Mouse (Mus musculus): ENCODE measurements around the gene Podn. TPM values are rescaled to one million over a fixed set of nuclear protein-coding genes. Genes with fewer than 3 reads are reported as not detected.

Gene Podn
- polyA plus RNA-seq, 1 experiment, result 5.2 TPM

- Histone ChIP-seq H3K27ac (ENCODE audit: control insufficient read depth, insufficient read depth, low read depth, low read length, poor library complexity) (no peak overlapping the region), H3K4me1 (ENCODE audit: control insufficient read depth, insufficient read depth, low read length) (no peaks in the 10 kb centered on the region), H3K4me3 (replicated peaks; ENCODE audit: control insufficient read depth, low read depth, low read length) (no peak overlapping the region)
- TF ChIP-seq CTCF (IDR thresholded peaks at IDR 0.05; ENCODE audit: control insufficient read depth, insufficient read depth, low read length), result no peak
- TF ChIP-seq POLR2A (IDR thresholded peaks at IDR 0.05; ENCODE audit: borderline replicate concordance, control insufficient read depth, low read depth, low read length), result no peak
- 72% methylated on average over 5 of the region's 5 CpGs for WGBS
Observed at GRCm38 (mm10) chr4:107985812-107986211, 110.4 kb downstream of the Podn start.

- 52% methylated on average over 7 of the region's 7 CpGs for WGBS
- no peaks in the 10 kb centered on the region for H3K4me1 ChIP-seq (ENCODE audit: control insufficient read depth, insufficient read depth, low read length)
- H3K27ac ChIP-seq (ENCODE audit: control insufficient read depth, insufficient read depth, low read depth, low read length, poor library complexity), result no peak overlapping the region
- no peak overlapping the region for H3K4me3 ChIP-seq (replicated peaks; ENCODE audit: control insufficient read depth, low read depth, low read length)
- TF ChIP-seq POLR2A (IDR thresholded peaks at IDR 0.05; ENCODE audit: borderline replicate concordance, control insufficient read depth, low read depth, low read length) (no peak), CTCF (IDR thresholded peaks at IDR 0.05; ENCODE audit: control insufficient read depth, insufficient read depth, low read length) (no peak)
Observed at GRCm38 (mm10) chr4:107984282-107984981, 111.8 kb downstream of the Podn start.

GRCm38 (mm10) chr4:107983717-107984116, 112.5 kb downstream of the Podn start:
- Histone ChIP-seq H3K4me1 (ENCODE audit: control insufficient read depth, insufficient read depth, low read length) (no peaks in the 10 kb centered on the region), H3K4me3 (replicated peaks; ENCODE audit: control insufficient read depth, low read depth, low read length) (no peak overlapping the region), H3K27ac (ENCODE audit: control insufficient read depth, insufficient read depth, low read depth, low read length, poor library complexity) (no peak overlapping the region)
- TF ChIP-seq CTCF (IDR thresholded peaks at IDR 0.05; ENCODE audit: control insufficient read depth, insufficient read depth, low read length) (no peak), POLR2A (IDR thresholded peaks at IDR 0.05; ENCODE audit: borderline replicate concordance, control insufficient read depth, low read depth, low read length) (no peak)
- WGBS, result 61% methylated on average over 1 of the region's 1 CpGs

- WGBS, result 79% methylated on average over 6 of the region's 6 CpGs
- TF ChIP-seq POLR2A (IDR thresholded peaks at IDR 0.05; ENCODE audit: borderline replicate concordance, control insufficient read depth, low read depth, low read length) (no peak), CTCF (IDR thresholded peaks at IDR 0.05; ENCODE audit: control insufficient read depth, insufficient read depth, low read length) (no peak)
- no peaks in the 10 kb centered on the region for H3K4me1 ChIP-seq (ENCODE audit: control insufficient read depth, insufficient read depth, low read length)
- no peak overlapping the region for H3K4me3 ChIP-seq (replicated peaks; ENCODE audit: control insufficient read depth, low read depth, low read length)
- H3K27ac ChIP-seq (ENCODE audit: control insufficient read depth, insufficient read depth, low read depth, low read length, poor library complexity), result no peak overlapping the region
Observed at GRCm38 (mm10) chr4:107980002-107980600, 116.1 kb downstream of the Podn start.

- WGBS, result 57% methylated on average over 2 of the region's 2 CpGs
- TF ChIP-seq CTCF (IDR thresholded peaks at IDR 0.05; ENCODE audit: control insufficient read depth, insufficient read depth, low read length), result no peak
- TF ChIP-seq POLR2A (IDR thresholded peaks at IDR 0.05; ENCODE audit: borderline replicate concordance, control insufficient read depth, low read depth, low read length), result no peak
- no peaks in the 10 kb centered on the region for H3K4me1 ChIP-seq (ENCODE audit: control insufficient read depth, insufficient read depth, low read length)
- H3K27ac ChIP-seq (ENCODE audit: control insufficient read depth, insufficient read depth, low read depth, low read length, poor library complexity), result no peak overlapping the region
- no peak overlapping the region for H3K4me3 ChIP-seq (replicated peaks; ENCODE audit: control insufficient read depth, low read depth, low read length)
Observed at GRCm38 (mm10) chr4:107979530-107979929, 116.7 kb downstream of the Podn start.

GRCm38 (mm10) chr4:107977593-107977992, 118.7 kb downstream of the Podn start:
- Histone ChIP-seq H3K27ac (ENCODE audit: control insufficient read depth, insufficient read depth, low read depth, low read length, poor library complexity) (no peak overlapping the region), H3K4me1 (ENCODE audit: control insufficient read depth, insufficient read depth, low read length) (no peaks in the 10 kb centered on the region), H3K4me3 (replicated peaks; ENCODE audit: control insufficient read depth, low read depth, low read length) (no peak overlapping the region)
- WGBS, result 69% methylated on average over 4 of the region's 4 CpGs
- TF ChIP-seq POLR2A (IDR thresholded peaks at IDR 0.05; ENCODE audit: borderline replicate concordance, control insufficient read depth, low read depth, low read length), result no peak
- TF ChIP-seq CTCF (IDR thresholded peaks at IDR 0.05; ENCODE audit: control insufficient read depth, insufficient read depth, low read length), result no peak

GRCm38 (mm10) chr4:107975004-107975403, 121.2 kb downstream of the Podn start:
- TF ChIP-seq CTCF (IDR thresholded peaks at IDR 0.05; ENCODE audit: control insufficient read depth, insufficient read depth, low read length) (no peak), POLR2A (IDR thresholded peaks at IDR 0.05; ENCODE audit: borderline replicate concordance, control insufficient read depth, low read depth, low read length) (no peak)
- no peaks in the 10 kb centered on the region for H3K4me1 ChIP-seq (ENCODE audit: control insufficient read depth, insufficient read depth, low read length)
- 74% methylated on average over 7 of the region's 7 CpGs for WGBS
- H3K27ac ChIP-seq (ENCODE audit: control insufficient read depth, insufficient read depth, low read depth, low read length, poor library complexity), result no peak overlapping the region
- H3K4me3 ChIP-seq (replicated peaks; ENCODE audit: control insufficient read depth, low read depth, low read length), result no peak overlapping the region

- WGBS, result 81% methylated on average over 11 of the region's 11 CpGs
- TF ChIP-seq CTCF (IDR thresholded peaks at IDR 0.05; ENCODE audit: control insufficient read depth, insufficient read depth, low read length) (no peak), POLR2A (IDR thresholded peaks at IDR 0.05; ENCODE audit: borderline replicate concordance, control insufficient read depth, low read depth, low read length) (no peak)
- H3K4me1 ChIP-seq (ENCODE audit: control insufficient read depth, insufficient read depth, low read length), result no peaks in the 10 kb centered on the region
- H3K4me3 ChIP-seq (replicated peaks; ENCODE audit: control insufficient read depth, low read depth, low read length), result no peak overlapping the region
- H3K27ac ChIP-seq (ENCODE audit: control insufficient read depth, insufficient read depth, low read depth, low read length, poor library complexity), result no peak overlapping the region
Observed at GRCm38 (mm10) chr4:107974527-107974926, 121.7 kb downstream of the Podn start.

Data from bone marrow, adult 2 months (tissue).